Mouse (Mus musculus) lung, embryonic 15.5 days (tissue): Measurements from ENCODE around the gene Tmem177. TPM values are rescaled to one million over a fixed set of nuclear protein-coding genes. Genes with fewer than 3 reads are reported as not detected.

Source experiments
- ATAC-seq: fragments of 200-750 bp; cut with Nextera tagmentation; 2 replicates; pipeline ENCODE4 v1.8.0; 2017; ENCODE audit warnings: moderate number of reproducible peaks, borderline replicate concordance; ENCODE audit not compliant: low FRiP score, low TSS enrichment; ENCODE audit errors: extremely low read depth
- H3K27ac ChIP-seq: fragments of 300-500 bp; sonication (generic); 2 replicates; pipeline ENCODE4 v1.5.1; 2015; ENCODE audit warnings: moderate library complexity, mild to moderate bottlenecking, inconsistent platforms
- H3K27me3 ChIP-seq: fragments of 300-500 bp; sonication (generic); 2 replicates; pipeline ENCODE4 v1.6.1; 2015; ENCODE audit warnings: inconsistent platforms
- H3K36me3 ChIP-seq: fragments of 300-500 bp; sonication (generic); 2 replicates; pipeline ENCODE4 v1.6.1; 2015; ENCODE audit warnings: inconsistent platforms
- H3K4me1 ChIP-seq: fragments of 300-500 bp; sonication (generic); 2 replicates; pipeline ENCODE4 v1.6.1; 2015; ENCODE audit warnings: inconsistent platforms
- H3K4me2 ChIP-seq: fragments of 300-500 bp; sonication (generic); 2 replicates; pipeline ENCODE4 v1.6.1; 2015; ENCODE audit warnings: inconsistent platforms, mild to moderate bottlenecking, moderate library complexity
- H3K4me3 ChIP-seq: fragments of 300-500 bp; sonication (generic); 2 replicates; pipeline ENCODE4 v1.5.1; 2015; ENCODE audit warnings: mild to moderate bottlenecking, inconsistent platforms
- H3K9ac ChIP-seq: fragments of 300-500 bp; sonication (generic); 2 replicates; pipeline ENCODE4 v1.6.1; 2015; ENCODE audit warnings: inconsistent platforms
- H3K9me3 ChIP-seq: fragments of 300-500 bp; sonication (generic); 2 replicates; pipeline ENCODE4 v1.6.1; 2016; ENCODE audit warnings: inconsistent platforms
- WGBS: fragments of 180-500 bp; shearing (Covaris S2); methylation state at CpG from one replicate; pipeline ENCODE4 v1.1.7; 2015; 5-methylcytosine and 5-hydroxymethylcytosine counted together
- polyA plus RNA-seq: library from polyadenylated mRNA; unstranded; fragments of >200 nt; fragmentation: Nextera tagmentation; extraction: Ambion mirVana; gene quantifications from 2 replicates; pipeline ENCODE4 v1.2.1, GENCODE M21; 2015

Gene Tmem177
- polyA plus RNA-seq = 6.7 and 7.7 TPM in 2 replicates

- H3K4me2 ChIP-seq = peak within 1 kb of the TSS; percentile 80
- H3K36me3 ChIP-seq = 0 out of 2 replicates have a peak, but pooled peaks cover 5% of the 10 kb centered on the region
- peak; percentile 93 for ATAC-seq
- 10% methylated on average over 42 of the region's 42 CpGs for WGBS
- peak within 1 kb of the TSS; percentile 38 for H3K9ac ChIP-seq
- H3K4me3 ChIP-seq = peak within 1 kb of the TSS; percentile 51
- H3K27ac ChIP-seq = peak within 1 kb of the TSS; percentile 32; the same call in 1 of the 2 replicates
- H3K9me3 ChIP-seq = no peaks in the 10 kb centered on the region
- H3K4me1 ChIP-seq = peaks cover 14% of the 10 kb centered on the region
- no peaks in the 10 kb centered on the region for H3K27me3 ChIP-seq
These were observed at the start of gene Tmem177 for GRCm38 (mm10) chr1:119912953-119913814. Tmem177 (minus strand) TSS chr1:119913208.

DNA sequence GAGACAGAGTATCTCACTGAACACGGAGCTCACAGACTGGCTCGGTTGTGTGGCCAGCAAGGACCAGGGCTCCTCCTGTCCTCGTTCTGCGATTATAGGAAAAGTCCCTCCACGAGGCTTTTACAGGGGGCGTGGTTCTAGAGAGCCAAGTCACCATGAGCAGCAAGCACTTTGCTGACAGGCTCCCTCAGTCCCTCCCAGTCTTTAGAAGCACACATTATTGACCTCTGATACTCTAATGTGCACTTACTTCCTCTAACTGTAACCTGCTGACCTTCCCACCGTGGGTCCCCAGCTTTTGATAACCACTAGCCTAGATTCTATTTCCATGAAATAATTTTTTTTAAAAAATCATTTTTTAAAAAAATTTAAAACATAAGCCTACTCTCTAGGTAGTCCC, 46.9 kb upstream of the Tmem177 start:
- H3K27ac ChIP-seq = no peak overlapping the region
- no peak overlapping the region for H3K4me2 ChIP-seq
- no peak overlapping the region for H3K4me3 ChIP-seq
- no peak overlapping the region for H3K9ac ChIP-seq
- WGBS = 46% methylated on average over 7 of the region's 7 CpGs
- ATAC-seq = no peak
- no peaks in the 10 kb centered on the region for H3K27me3 ChIP-seq
- H3K9me3 ChIP-seq = no peaks in the 10 kb centered on the region
- H3K36me3 ChIP-seq = no peaks in the 10 kb centered on the region
- H3K4me1 ChIP-seq = no peaks in the 10 kb centered on the region

DNA sequence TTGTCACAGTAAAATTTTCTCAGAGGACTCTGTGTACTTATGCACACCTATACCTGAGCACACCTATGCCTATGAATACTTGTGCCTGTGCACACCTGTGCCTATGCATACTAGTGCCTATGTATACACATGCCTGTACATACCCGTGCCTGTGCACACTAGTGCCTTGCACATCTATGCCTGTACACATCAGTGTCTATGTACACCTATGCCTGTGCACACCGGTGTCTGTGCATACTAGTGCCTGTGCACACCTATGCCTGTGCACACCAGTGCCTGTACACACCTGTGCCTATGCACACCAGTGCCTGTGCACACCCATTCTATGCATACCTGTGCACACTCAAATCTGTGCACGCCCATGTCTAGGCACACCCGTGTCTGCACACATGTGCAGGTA, 46.5 kb upstream of the Tmem177 start:
- Histone ChIP-seq H3K9me3 (no peaks in the 10 kb centered on the region), H3K36me3 (no peaks in the 10 kb centered on the region), H3K4me1 (no peaks in the 10 kb centered on the region), H3K9ac (no peak overlapping the region), H3K4me2 (no peak overlapping the region), H3K27me3 (no peaks in the 10 kb centered on the region), H3K27ac (no peak overlapping the region), H3K4me3 (no peak overlapping the region)
- WGBS = 86% methylated on average over 4 of the region's 4 CpGs
- ATAC-seq = peak; percentile 53; the same call in 1 of the 2 replicates

DNA sequence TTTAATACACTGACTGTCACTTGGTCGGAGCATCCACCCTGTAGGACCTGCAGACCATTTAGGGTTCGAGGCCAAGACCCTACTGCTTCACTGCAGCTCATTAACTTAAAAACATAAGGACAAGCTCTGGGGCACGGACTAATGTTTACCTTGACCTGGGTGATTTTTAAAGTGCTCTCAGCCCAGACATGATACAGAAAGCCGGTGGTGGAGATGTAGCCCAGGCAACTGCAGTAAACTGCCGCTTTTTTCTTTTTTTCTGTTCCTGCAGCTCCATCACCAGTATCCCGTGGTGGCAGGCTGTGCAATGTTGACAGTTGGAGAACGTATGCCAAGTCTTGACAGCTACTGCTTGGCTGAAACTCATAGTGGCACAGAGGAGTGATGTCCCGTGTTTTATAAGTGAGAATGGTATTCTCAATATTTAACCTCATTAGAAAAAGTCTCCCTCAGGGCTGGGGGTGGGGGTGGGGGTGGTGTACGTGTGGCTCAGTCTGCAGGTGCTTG, 44.8 kb upstream of the Tmem177 start:
- no peak overlapping the region for H3K4me2 ChIP-seq
- H3K27me3 ChIP-seq = no peaks in the 10 kb centered on the region
- no peak overlapping the region for H3K27ac ChIP-seq
- no peaks in the 10 kb centered on the region for H3K9me3 ChIP-seq
- WGBS = 28% methylated on average over 9 of the region's 9 CpGs
- H3K36me3 ChIP-seq = no peaks in the 10 kb centered on the region
- no peaks in the 10 kb centered on the region for H3K4me1 ChIP-seq
- no peak overlapping the region for H3K9ac ChIP-seq
- H3K4me3 ChIP-seq = no peak overlapping the region
- no peak for ATAC-seq

- Histone ChIP-seq H3K4me3 (no peak overlapping the region), H3K4me2 (no peak overlapping the region), H3K4me1 (no peaks in the 10 kb centered on the region), H3K9me3 (no peaks in the 10 kb centered on the region), H3K27me3 (no peaks in the 10 kb centered on the region), H3K36me3 (no peaks in the 10 kb centered on the region), H3K27ac (no peak overlapping the region), H3K9ac (no peak overlapping the region)
- 71% methylated on average over 2 of the region's 2 CpGs for WGBS
- ATAC-seq = no peak
These were observed 41.7 kb upstream of the Tmem177 start for GRCm38 (mm10) chr1:119954680-119955079.

- Histone ChIP-seq H3K9ac (no peak overlapping the region), H3K36me3 (no peaks in the 10 kb centered on the region), H3K27me3 (no peaks in the 10 kb centered on the region), H3K4me1 (no peaks in the 10 kb centered on the region), H3K4me2 (no peak overlapping the region), H3K4me3 (no peak overlapping the region), H3K9me3 (no peaks in the 10 kb centered on the region), H3K27ac (no peak overlapping the region)
- WGBS = 75% methylated on average over 9 of the region's 9 CpGs
- no peak for ATAC-seq
These were observed 40.4 kb upstream of the Tmem177 start for GRCm38 (mm10) chr1:119953456-119953855.

GRCm38 (mm10) chr1:119950086-119950485, 37.1 kb upstream of the Tmem177 start:
- no peaks in the 10 kb centered on the region for H3K9me3 ChIP-seq
- no peaks in the 10 kb centered on the region for H3K27me3 ChIP-seq
- no peak overlapping the region for H3K4me3 ChIP-seq
- WGBS = 90% methylated on average over 8 of the region's 8 CpGs
- ATAC-seq = no peak
- no peak overlapping the region for H3K27ac ChIP-seq
- H3K36me3 ChIP-seq = no peaks in the 10 kb centered on the region
- no peak overlapping the region for H3K4me2 ChIP-seq
- no peak overlapping the region for H3K9ac ChIP-seq
- H3K4me1 ChIP-seq = no peaks in the 10 kb centered on the region

GRCm38 (mm10) chr1:119936861-119937260, 23.9 kb upstream of the Tmem177 start:
- no peaks in the 10 kb centered on the region for H3K9me3 ChIP-seq
- no peaks in the 10 kb centered on the region for H3K36me3 ChIP-seq
- no peak overlapping the region for H3K27ac ChIP-seq
- ATAC-seq = no peak
- H3K4me3 ChIP-seq = no peak overlapping the region
- 25% methylated on average over 7 of the region's 7 CpGs for WGBS
- no peaks in the 10 kb centered on the region for H3K4me1 ChIP-seq
- no peak overlapping the region for H3K9ac ChIP-seq
- H3K4me2 ChIP-seq = no peak overlapping the region
- H3K27me3 ChIP-seq = no peaks in the 10 kb centered on the region

DNA sequence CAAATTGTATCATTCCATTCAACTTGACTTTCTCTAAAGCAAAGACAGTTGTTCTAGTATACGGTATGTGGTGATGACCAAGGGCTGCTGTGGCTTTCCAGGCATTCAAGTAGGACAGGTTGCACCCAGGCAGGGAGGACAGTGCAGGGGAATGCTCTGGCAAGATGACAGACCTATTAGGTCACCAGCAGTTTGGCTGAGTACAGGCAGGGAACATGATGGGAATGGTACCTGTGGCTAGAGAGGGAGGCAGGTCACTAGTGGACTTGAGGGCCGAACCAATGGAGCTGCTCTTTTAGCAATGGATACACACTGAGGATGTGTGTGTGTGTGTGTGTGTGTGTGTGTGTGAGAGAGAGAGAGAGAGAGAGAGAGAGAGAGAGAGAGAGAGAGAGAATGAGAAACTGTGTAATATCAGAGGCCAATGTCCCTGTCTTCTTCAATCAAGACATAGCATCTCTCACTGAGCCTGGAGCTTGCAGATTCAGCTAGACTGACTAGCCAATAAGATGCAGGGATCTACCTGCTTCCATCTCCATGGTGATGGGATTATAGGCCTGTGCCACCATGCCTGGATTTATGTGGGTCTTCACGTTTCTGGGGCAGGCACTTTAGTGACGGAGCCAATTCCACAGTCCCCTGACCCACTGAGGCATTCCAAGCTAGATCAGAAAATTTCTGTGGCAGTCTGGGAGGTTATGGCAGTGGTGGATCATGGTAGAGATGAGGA, 18.6 kb upstream of the Tmem177 start:
- ATAC-seq = no peak

GRCm38 (mm10) chr1:119929715-119930114, 16.7 kb upstream of the Tmem177 start:
- no peak for ATAC-seq
- no peaks in the 10 kb centered on the region for H3K27me3 ChIP-seq
- no peak overlapping the region for H3K4me2 ChIP-seq
- no peaks in the 10 kb centered on the region for H3K36me3 ChIP-seq
- H3K9me3 ChIP-seq = no peaks in the 10 kb centered on the region
- H3K4me1 ChIP-seq = no peaks in the 10 kb centered on the region
- 39% methylated on average over 1 of the region's 1 CpGs for WGBS
- H3K9ac ChIP-seq = no peak overlapping the region
- no peak overlapping the region for H3K27ac ChIP-seq
- no peak overlapping the region for H3K4me3 ChIP-seq

More for the DNA sequence above, 18.6 kb upstream of the Tmem177 start:
- no peaks in the 10 kb centered on the region for H3K4me1 ChIP-seq
- no peak overlapping the region for H3K4me2 ChIP-seq
- no peaks in the 10 kb centered on the region for H3K27me3 ChIP-seq
- 82% methylated on average over 4 of the region's 4 CpGs for WGBS
- H3K4me3 ChIP-seq = no peak overlapping the region
- no peak overlapping the region for H3K27ac ChIP-seq
- no peaks in the 10 kb centered on the region for H3K36me3 ChIP-seq
- H3K9ac ChIP-seq = no peak overlapping the region
- no peaks in the 10 kb centered on the region for H3K9me3 ChIP-seq

GRCm38 (mm10) chr1:119919299-119919698, 6.3 kb upstream of the Tmem177 start:
- no peak overlapping the region for H3K4me3 ChIP-seq
- no peaks in the 10 kb centered on the region for H3K27me3 ChIP-seq
- H3K36me3 ChIP-seq = no peaks in the 10 kb centered on the region
- WGBS = 54% methylated on average over 4 of the region's 4 CpGs
- no peak overlapping the region for H3K4me2 ChIP-seq
- H3K9me3 ChIP-seq = no peaks in the 10 kb centered on the region
- ATAC-seq = no peak
- H3K9ac ChIP-seq = no peak overlapping the region
- H3K4me1 ChIP-seq = peaks cover 5% of the 10 kb centered on the region; the same call in 1 of the 2 replicates
- no peak overlapping the region for H3K27ac ChIP-seq
